Mouse (Mus musculus) testis, adult 2 months (tissue): ENCODE data around the gene Slc5a3.

ENCODE experiments used
- CTCF ChIP-seq: fragments of 200-500 bp; IDR thresholded peaks from 2 replicates; pipeline ENCODE4 v1.5.1; 2012; ENCODE audit warnings: low read depth, mild to moderate bottlenecking, inconsistent platforms, low read length, moderate library complexity; ENCODE audit not compliant: control insufficient read depth, insufficient read depth, insufficient replicate concordance
- POLR2A ChIP-seq: fragments of 200-500 bp; IDR thresholded peaks from 2 replicates; pipeline ENCODE4 v1.6.1; 2012; ENCODE audit warnings: low read depth, mild to moderate bottlenecking, inconsistent platforms, low read length, moderate library complexity; ENCODE audit not compliant: control insufficient read depth

- no peak for TF ChIP-seq POLR2A
- no peak for TF ChIP-seq CTCF
These were observed 31.1 kb downstream of the Slc5a3 start for GRCm38 (mm10) chr16:92089225-92089624.
